Comparison of ENCODE assay signal across 21 mouse cellular contexts in the genomic region with DNA sequence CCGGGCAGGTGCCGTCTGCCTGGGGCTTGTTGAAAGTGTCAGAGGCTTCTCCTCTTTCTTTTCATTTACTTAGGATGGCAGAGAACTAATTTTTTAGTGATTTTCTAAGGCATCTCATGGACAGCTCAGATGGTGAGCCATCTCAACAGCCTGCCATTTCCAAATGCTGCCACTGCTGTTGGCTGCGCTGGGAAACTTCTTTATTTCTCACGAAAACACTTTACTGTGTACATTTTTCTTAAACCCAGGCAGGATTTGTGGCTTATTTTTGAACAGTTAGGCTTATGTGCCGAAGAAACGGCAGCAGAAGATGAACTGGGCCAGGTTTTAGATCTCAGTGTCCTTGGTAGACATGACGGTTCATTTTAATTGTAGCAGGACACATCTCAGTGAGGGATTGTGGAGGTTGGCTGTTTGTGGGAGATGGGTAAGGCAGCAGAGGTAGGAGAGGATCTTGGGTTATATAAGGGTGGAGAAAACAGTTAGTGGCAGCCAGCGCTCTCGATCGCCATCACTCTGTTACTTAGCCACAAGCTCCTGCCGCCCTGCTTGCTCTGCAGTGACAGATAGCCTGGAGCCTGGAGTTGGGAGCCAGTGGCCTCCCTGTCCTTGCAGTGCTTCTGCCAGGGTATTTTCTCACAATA. TPM values are rescaled to one million over a fixed set of nuclear protein-coding genes. Genes with fewer than 3 reads are reported as not detected.
A peak's percentile ranks its signal among the peaks of the same experiment; 100 is the strongest.
DNase-seq lines count a peak whose midpoint lies in the region; ATAC-seq and TF ChIP-seq lines count a peak whose summit lies in the region.
"Had no signal": no experiment of that assay in that cellular context is flagged by ENCODE, and none has a peak within 500 bp of the region (broad histone marks: within the 10 kb centered on the region; RNA-seq: fewer than 3 reads in every experiment).

No protein-coding gene starts in this region.

- peak; percentile 68 for ATAC-seq in frontal cortex, adult (ENCODE audit: low TSS enrichment)
- ATAC-seq in limb, embryonic 14.5 days (ENCODE audit: low FRiP score, low read depth), result no peak
- ATAC-seq in intestine, embryonic 15.5 days, result no peak
- ATAC-seq: CD4-positive, CD25-positive, alpha-beta regulatory T cell, adult 4 months; inflammation-experienced regulatory T-cells, adult 6 months had no signal

- TF ChIP-seq CTCF in cerebellum, adult 2 months (IDR thresholded peaks at IDR 0.05; ENCODE audit: borderline replicate concordance, insufficient read depth, low read depth, low read length), result no peak

- peak overlapping the region; percentile 60 for H3K27ac ChIP-seq in cerebellum, adult 2 months (ENCODE audit: insufficient read depth, low read length)
- H3K27ac ChIP-seq in limb, embryonic 14.5 days (replicated peaks; ENCODE audit: low read depth, low read length), result no peak overlapping the region
- H3K27ac ChIP-seq in limb, embryonic 10.5 days, result no peak overlapping the region
- no peak overlapping the region for H3K27ac ChIP-seq in intestine, embryonic 15.5 days
- H3K27ac ChIP-seq: embryonic facial prominence, embryonic 10.5 days; hindbrain, embryonic 15.5 days had no signal

- no peak for DNase-seq in cerebellum, adult 2 months
- DNase-seq in cerebellum, postnatal 10 days, result no peak
- no peak for DNase-seq in frontal cortex, postnatal 25 days (ENCODE audit: low spot score in 2 of 2)
- DNase-seq in limb, embryonic 14.5 days (ENCODE audit: low spot score), result no peak
- DNase-seq in limb, embryonic 10.5 days (ENCODE audit: low spot score), result no peak
- DNase-seq: adrenal gland, adult 8-10 months; adrenal gland, postnatal 36 days; B cell, adult 2 months; cerebellum, adult 11 months; cerebellum, adult 9-10 months; cerebellum, postnatal 36 days; gastrocnemius, postnatal 14 days; kidney, adult 11 months had no signal

- H3K4me2 ChIP-seq in limb, embryonic 14.5 days (replicated peaks; ENCODE audit: low read depth, low read length, severe bottlenecking), result no peak overlapping the region
- H3K4me2 ChIP-seq in intestine, embryonic 15.5 days (replicated peaks), result no peak overlapping the region
- H3K4me2 ChIP-seq: heart, embryonic 12.5 days; hindbrain, embryonic 15.5 days had no signal

- 0 out of 2 replicates have a peak, but pooled peaks cover 6% of the 10 kb centered on the region for H3K36me3 ChIP-seq in limb, embryonic 14.5 days (ENCODE audit: control insufficient read depth, insufficient read depth, low read length)
- no peaks in the 10 kb centered on the region for H3K36me3 ChIP-seq in limb, embryonic 10.5 days
- H3K36me3 ChIP-seq in intestine, embryonic 15.5 days, result no peaks in the 10 kb centered on the region
- H3K36me3 ChIP-seq: heart, embryonic 12.5 days; hindbrain, embryonic 15.5 days had no signal

- H3K4me3 ChIP-seq in cerebellum, adult 2 months (replicated peaks; ENCODE audit: insufficient read depth, low read depth, low read length), result no peak overlapping the region
- H3K4me3 ChIP-seq in limb, embryonic 14.5 days (replicated peaks; ENCODE audit: low read length), result no peak overlapping the region
- H3K4me3 ChIP-seq in limb, embryonic 10.5 days, result no peak overlapping the region
- H3K4me3 ChIP-seq in intestine, embryonic 15.5 days (replicated peaks), result no peak overlapping the region
- H3K4me3 ChIP-seq: embryonic facial prominence, embryonic 10.5 days; heart, embryonic 12.5 days; hindbrain, embryonic 15.5 days had no signal

- H3K27me3 ChIP-seq in cerebellum, adult 2 months (ENCODE audit: control insufficient read depth, insufficient read depth, low read length), result no peaks in the 10 kb centered on the region
- no peaks in the 10 kb centered on the region for H3K27me3 ChIP-seq in limb, embryonic 14.5 days (ENCODE audit: control insufficient read depth, insufficient read depth, low read length)
- no peaks in the 10 kb centered on the region for H3K27me3 ChIP-seq in limb, embryonic 10.5 days (ENCODE audit: low read depth, poor library complexity, severe bottlenecking)
- H3K27me3 ChIP-seq in intestine, embryonic 15.5 days (replicated peaks), result no peaks in the 10 kb centered on the region
- H3K27me3 ChIP-seq: heart, embryonic 12.5 days; hindbrain, embryonic 15.5 days had no signal

- 62% methylated on average over 11 of the region's 11 CpGs for WGBS in cerebellum, adult 2 months
- WGBS in limb, embryonic 14.5 days, result 81% methylated on average over 11 of the region's 11 CpGs
- 83% methylated on average over 11 of the region's 11 CpGs for WGBS in limb, embryonic 10.5 days
- 86% methylated on average over 11 of the region's 11 CpGs for WGBS in intestine, embryonic 15.5 days

- peaks cover 45% of the 10 kb centered on the region for H3K4me1 ChIP-seq in cerebellum, adult 2 months (ENCODE audit: control insufficient read depth, insufficient read depth, low read length)
- H3K4me1 ChIP-seq in limb, embryonic 14.5 days (ENCODE audit: control insufficient read depth, insufficient read depth, low read length), result peaks cover 15% of the 10 kb centered on the region
- H3K4me1 ChIP-seq in limb, embryonic 10.5 days, result peaks cover 46% of the 10 kb centered on the region
- no peaks in the 10 kb centered on the region; the same call in 1 of the 2 replicates for H3K4me1 ChIP-seq in intestine, embryonic 15.5 days (replicated peaks)

- no peaks in the 10 kb centered on the region for H3K9me3 ChIP-seq in limb, embryonic 14.5 days (ENCODE audit: control insufficient read depth, low read length)
- H3K9me3 ChIP-seq in limb, embryonic 10.5 days (replicated peaks), result no peaks in the 10 kb centered on the region
- no peaks in the 10 kb centered on the region for H3K9me3 ChIP-seq in intestine, embryonic 15.5 days
- H3K9me3 ChIP-seq: embryonic facial prominence, embryonic 10.5 days; G1E; heart, embryonic 12.5 days; hindbrain, embryonic 15.5 days had no signal

- TF ChIP-seq POLR2A in cerebellum, adult 2 months (IDR thresholded peaks at IDR 0.05; ENCODE audit: borderline replicate concordance, insufficient read depth, low read length), result no peak
- TF ChIP-seq POLR2A in limb, embryonic 14.5 days (IDR thresholded peaks at IDR 0.05; ENCODE audit: borderline replicate concordance, extremely low read depth, insufficient read depth, insufficient read length), result no peak

- H3K9ac ChIP-seq in limb, embryonic 14.5 days (ENCODE audit: low read depth, low read length, severe bottlenecking), result peak overlapping the region; percentile 28; the same call in 1 of the 2 replicates
- H3K9ac ChIP-seq in intestine, embryonic 15.5 days, result no peak overlapping the region
- H3K9ac ChIP-seq: heart, embryonic 12.5 days; hindbrain, embryonic 15.5 days had no signal

RNA-seq across cellular contexts. Expression of a gene that starts 45.1 kb away (rescaled TPM):
- polyA plus RNA-seq in cerebellum, adult 2 months (2012; rRNA removed), result 22.7 and 23.0 TPM in 2 replicates
- 17.8 and 23.0 TPM in 2 replicates for polyA plus RNA-seq in limb, embryonic 14.5 days (2012; rRNA removed)
- 19.8 and 22.8 TPM in 2 replicates for polyA plus RNA-seq in limb, embryonic 14.5 days (2014; fragmentation: Nextera tagmentation; extraction: Ambion mirVana)
- polyA plus RNA-seq in limb, embryonic 10.5 days (2016; fragmentation: Nextera tagmentation; extraction: Ambion mirVana), result 11.1 and 13.9 TPM in 2 replicates
- polyA plus RNA-seq in intestine, embryonic 15.5 days (2015; fragmentation: Nextera tagmentation; extraction: Ambion mirVana), result 9.7 and 10.0 TPM in 2 replicates
